Mouse (Mus musculus): ENCODE data around the gene Slc22a6. TPM values are rescaled to one million over a fixed set of nuclear protein-coding genes. Genes with fewer than 3 reads are reported as not detected.

Slc22a6 gene
- polyA plus RNA-seq, 1 experiment from 2014 or later: 3.2 TPM

- ATAC-seq (ENCODE audit: low FRiP score, low TSS enrichment): no peak
- Histone ChIP-seq H3K9ac (ENCODE audit: low read depth, low read length) (no peak overlapping the region), H3K27ac (ENCODE audit: low read depth, low read length) (no peak overlapping the region), H3K4me2 (replicated peaks; ENCODE audit: low read depth, low read length) (no peak overlapping the region), H3K27me3 (ENCODE audit: control insufficient read depth, insufficient read depth, low read length) (no peaks in the 10 kb centered on the region), H3K9me3 (ENCODE audit: control insufficient read depth, low read length) (no peaks in the 10 kb centered on the region), H3K36me3 (ENCODE audit: control insufficient read depth, insufficient read depth, low read length) (no peaks in the 10 kb centered on the region), H3K4me1 (ENCODE audit: control insufficient read depth, insufficient read depth, low read length) (no peaks in the 10 kb centered on the region), H3K4me3 (ENCODE audit: low read length) (no peak overlapping the region)
- 92% methylated on average over 2 of the region's 2 CpGs for WGBS
Measured at GRCm38 (mm10) chr19:8585899-8586298, 31.9 kb upstream of the Slc22a6 start.

DNA sequence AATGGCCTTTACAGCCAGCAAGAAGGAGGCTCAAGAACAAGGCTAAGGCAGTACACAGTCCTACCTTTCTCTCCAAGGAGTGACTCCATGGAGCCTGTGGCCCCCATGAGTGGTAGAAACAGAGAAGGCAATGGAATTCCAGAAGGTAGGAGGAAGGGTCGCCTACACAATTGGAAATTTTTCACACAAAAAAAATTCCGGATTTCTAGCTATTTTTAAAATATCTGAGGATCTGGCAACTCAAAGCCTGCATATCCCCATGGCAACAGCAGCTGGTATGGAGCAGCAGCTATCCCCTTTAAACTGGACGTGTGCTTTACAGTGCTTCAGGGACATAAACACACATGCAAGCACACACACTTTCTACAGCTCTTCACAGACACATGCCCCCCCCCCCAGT, 31.5 kb upstream of the Slc22a6 start:
- Histone ChIP-seq H3K4me2 (replicated peaks; ENCODE audit: low read depth, low read length) (no peak overlapping the region), H3K27me3 (ENCODE audit: control insufficient read depth, insufficient read depth, low read length) (no peaks in the 10 kb centered on the region), H3K4me3 (ENCODE audit: low read length) (no peak overlapping the region), H3K9me3 (ENCODE audit: control insufficient read depth, low read length) (no peaks in the 10 kb centered on the region), H3K36me3 (ENCODE audit: control insufficient read depth, insufficient read depth, low read length) (no peaks in the 10 kb centered on the region), H3K4me1 (ENCODE audit: control insufficient read depth, insufficient read depth, low read length) (no peaks in the 10 kb centered on the region), H3K9ac (ENCODE audit: low read depth, low read length) (no peak overlapping the region), H3K27ac (ENCODE audit: low read depth, low read length) (no peak overlapping the region)
- WGBS: 54% methylated on average over 3 of the region's 3 CpGs
- ATAC-seq (ENCODE audit: low FRiP score, low TSS enrichment): no peak

GRCm38 (mm10) chr19:8587315-8587714, 30.5 kb upstream of the Slc22a6 start:
- H3K27ac ChIP-seq (ENCODE audit: low read depth, low read length): no peak overlapping the region
- H3K4me2 ChIP-seq (replicated peaks; ENCODE audit: low read depth, low read length): no peak overlapping the region
- 56% methylated on average over 1 of the region's 1 CpGs for WGBS
- ATAC-seq (ENCODE audit: low FRiP score, low TSS enrichment): no peak
- H3K36me3 ChIP-seq (ENCODE audit: control insufficient read depth, insufficient read depth, low read length): no peaks in the 10 kb centered on the region
- H3K4me1 ChIP-seq (ENCODE audit: control insufficient read depth, insufficient read depth, low read length): no peaks in the 10 kb centered on the region
- no peak overlapping the region for H3K4me3 ChIP-seq (ENCODE audit: low read length)
- no peaks in the 10 kb centered on the region for H3K9me3 ChIP-seq (ENCODE audit: control insufficient read depth, low read length)
- no peaks in the 10 kb centered on the region for H3K27me3 ChIP-seq (ENCODE audit: control insufficient read depth, insufficient read depth, low read length)
- no peak overlapping the region for H3K9ac ChIP-seq (ENCODE audit: low read depth, low read length)

DNA sequence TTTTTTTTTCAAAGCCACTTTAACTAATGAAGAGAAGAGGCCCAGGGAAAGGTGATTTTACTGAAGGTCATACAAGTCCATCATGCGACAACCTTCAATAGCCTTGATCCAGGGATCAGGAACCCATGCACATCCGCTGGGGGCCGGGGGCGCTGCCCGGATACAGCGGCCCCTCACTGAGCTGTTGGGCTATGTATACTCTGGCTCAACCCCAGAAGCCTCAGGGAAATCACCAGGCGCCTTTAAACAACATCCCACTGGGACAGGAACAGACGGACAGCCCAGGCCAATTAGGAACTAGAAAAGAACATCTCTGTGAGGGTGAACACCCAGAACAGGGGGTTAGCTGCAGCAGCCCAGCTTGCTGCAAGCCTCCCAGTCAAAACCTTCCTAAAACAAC, 26.9 kb upstream of the Slc22a6 start, which contains the start of gene Slc22a8:
Slc22a8 (plus strand) TSS at position 301 of the 400 bp plus-strand sequence.
- ATAC-seq (ENCODE audit: low FRiP score, low TSS enrichment): no peak
- Histone ChIP-seq H3K9ac (ENCODE audit: low read depth, low read length) (no peak within 1 kb of the TSS), H3K9me3 (ENCODE audit: control insufficient read depth, low read length) (no peaks in the 10 kb centered on the region), H3K4me3 (ENCODE audit: low read length) (no peak within 1 kb of the TSS), H3K4me2 (replicated peaks; ENCODE audit: low read depth, low read length) (no peak within 1 kb of the TSS), H3K27me3 (ENCODE audit: control insufficient read depth, insufficient read depth, low read length) (no peaks in the 10 kb centered on the region), H3K36me3 (ENCODE audit: control insufficient read depth, insufficient read depth, low read length) (no peaks in the 10 kb centered on the region), H3K27ac (ENCODE audit: low read depth, low read length) (no peak within 1 kb of the TSS), H3K4me1 (ENCODE audit: control insufficient read depth, insufficient read depth, low read length) (peaks cover 11% of the 10 kb centered on the region)
- WGBS: 65% methylated on average over 8 of the region's 8 CpGs

DNA sequence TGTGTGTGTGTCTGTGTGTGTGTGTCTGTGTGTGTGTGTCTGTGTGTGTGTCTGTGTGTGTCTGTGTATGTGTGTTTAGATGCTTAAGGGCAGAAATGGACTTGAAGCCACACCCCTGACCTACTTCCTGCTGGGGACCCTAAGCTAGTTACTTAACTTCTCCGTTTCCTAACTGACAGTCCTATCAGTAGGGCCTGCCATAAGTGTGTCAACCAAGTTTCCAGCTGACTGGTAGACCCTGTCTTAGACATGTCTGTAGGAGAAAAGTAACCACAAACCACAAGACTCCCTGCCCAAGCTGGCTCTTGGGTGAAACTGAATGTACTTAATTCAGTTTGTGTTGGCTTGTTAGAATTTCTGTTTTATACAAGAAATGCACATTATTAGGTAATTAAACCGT, 25.7 kb upstream of the Slc22a6 start:
- 60% methylated on average over 2 of the region's 2 CpGs for WGBS
- ATAC-seq (ENCODE audit: low FRiP score, low TSS enrichment): no peak
- no peaks in the 10 kb centered on the region for H3K27me3 ChIP-seq (ENCODE audit: control insufficient read depth, insufficient read depth, low read length)
- no peak overlapping the region for H3K27ac ChIP-seq (ENCODE audit: low read depth, low read length)
- H3K9ac ChIP-seq (ENCODE audit: low read depth, low read length): no peak overlapping the region
- no peaks in the 10 kb centered on the region for H3K36me3 ChIP-seq (ENCODE audit: control insufficient read depth, insufficient read depth, low read length)
- no peak overlapping the region for H3K4me3 ChIP-seq (ENCODE audit: low read length)
- H3K4me1 ChIP-seq (ENCODE audit: control insufficient read depth, insufficient read depth, low read length): peaks cover 11% of the 10 kb centered on the region
- H3K9me3 ChIP-seq (ENCODE audit: control insufficient read depth, low read length): no peaks in the 10 kb centered on the region
- H3K4me2 ChIP-seq (replicated peaks; ENCODE audit: low read depth, low read length): no peak overlapping the region

DNA sequence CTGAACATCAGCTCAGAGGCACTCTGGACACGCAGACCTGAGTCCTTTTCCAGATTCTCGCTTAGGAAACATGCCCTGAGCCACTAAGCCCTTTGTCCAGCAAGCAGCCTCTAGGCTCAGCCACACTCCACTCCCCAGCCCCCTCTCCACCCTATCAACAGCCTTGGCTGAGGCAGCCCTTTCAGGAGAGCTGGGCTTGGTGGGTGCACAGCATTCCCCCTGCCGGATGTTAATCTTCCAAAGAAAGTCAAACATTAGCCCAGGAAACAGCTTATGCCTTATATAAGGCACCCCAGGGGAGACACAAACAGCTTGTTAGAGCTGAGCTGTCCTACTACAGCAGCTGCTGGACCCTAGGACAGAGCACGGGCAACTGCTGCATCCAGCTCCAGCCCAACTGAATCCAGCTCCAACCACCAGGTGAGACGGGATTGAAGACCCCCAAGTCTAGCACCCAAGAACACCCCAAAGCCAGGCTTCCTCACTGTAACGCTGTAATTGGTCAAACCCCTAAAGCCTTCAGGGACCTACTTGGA, 24.9 kb upstream of the Slc22a6 start:
- 68% methylated on average over 6 of the region's 6 CpGs for WGBS
- H3K4me1 ChIP-seq (ENCODE audit: control insufficient read depth, insufficient read depth, low read length): peaks cover 11% of the 10 kb centered on the region
- no peak overlapping the region for H3K4me2 ChIP-seq (replicated peaks; ENCODE audit: low read depth, low read length)
- no peaks in the 10 kb centered on the region for H3K27me3 ChIP-seq (ENCODE audit: control insufficient read depth, insufficient read depth, low read length)
- H3K9ac ChIP-seq (ENCODE audit: low read depth, low read length): no peak overlapping the region
- no peaks in the 10 kb centered on the region for H3K36me3 ChIP-seq (ENCODE audit: control insufficient read depth, insufficient read depth, low read length)
- H3K4me3 ChIP-seq (ENCODE audit: low read length): no peak overlapping the region
- no peaks in the 10 kb centered on the region for H3K9me3 ChIP-seq (ENCODE audit: control insufficient read depth, low read length)
- peak; percentile 78 for ATAC-seq (ENCODE audit: low FRiP score, low TSS enrichment)
- peak overlapping the region; percentile 12; the same call in 1 of the 2 replicates for H3K27ac ChIP-seq (ENCODE audit: low read depth, low read length)

GRCm38 (mm10) chr19:8593833-8594232, 24.0 kb upstream of the Slc22a6 start:
- Histone ChIP-seq H3K9ac (ENCODE audit: low read depth, low read length) (no peak overlapping the region), H3K4me1 (ENCODE audit: control insufficient read depth, insufficient read depth, low read length) (peaks cover 11% of the 10 kb centered on the region), H3K27ac (ENCODE audit: low read depth, low read length) (no peak overlapping the region), H3K27me3 (ENCODE audit: control insufficient read depth, insufficient read depth, low read length) (no peaks in the 10 kb centered on the region), H3K4me3 (ENCODE audit: low read length) (no peak overlapping the region), H3K4me2 (replicated peaks; ENCODE audit: low read depth, low read length) (no peak overlapping the region), H3K9me3 (ENCODE audit: control insufficient read depth, low read length) (no peaks in the 10 kb centered on the region), H3K36me3 (ENCODE audit: control insufficient read depth, insufficient read depth, low read length) (no peaks in the 10 kb centered on the region)
- 89% methylated on average over 11 of the region's 11 CpGs for WGBS
- no peak for ATAC-seq (ENCODE audit: low FRiP score, low TSS enrichment)

DNA sequence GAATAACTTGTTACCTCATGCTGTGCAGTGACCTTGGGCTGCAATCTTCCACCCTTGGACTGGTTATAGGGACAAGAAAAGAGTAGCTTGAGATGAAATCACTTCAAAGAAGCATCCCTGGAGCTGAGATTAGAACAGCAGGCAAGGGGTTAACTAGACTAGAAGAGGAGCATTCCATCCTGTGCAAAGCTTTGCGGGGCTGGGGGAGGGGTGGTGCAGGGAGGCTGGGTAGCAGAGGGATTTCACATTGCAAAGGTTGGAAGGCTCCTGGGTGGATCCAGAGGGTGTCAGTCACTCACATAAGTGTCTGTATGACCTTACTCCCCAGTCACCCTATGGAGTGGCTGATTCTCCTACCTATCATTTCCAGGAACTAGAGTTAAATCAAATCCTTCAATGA, 23.3 kb upstream of the Slc22a6 start:
- H3K4me3 ChIP-seq (ENCODE audit: low read length): no peak overlapping the region
- peaks cover 11% of the 10 kb centered on the region for H3K4me1 ChIP-seq (ENCODE audit: control insufficient read depth, insufficient read depth, low read length)
- no peak overlapping the region for H3K27ac ChIP-seq (ENCODE audit: low read depth, low read length)
- no peaks in the 10 kb centered on the region for H3K9me3 ChIP-seq (ENCODE audit: control insufficient read depth, low read length)
- H3K9ac ChIP-seq (ENCODE audit: low read depth, low read length): no peak overlapping the region
- ATAC-seq (ENCODE audit: low FRiP score, low TSS enrichment): no peak
- WGBS: 5% methylated on average over 1 of the region's 1 CpGs
- H3K4me2 ChIP-seq (replicated peaks; ENCODE audit: low read depth, low read length): peak overlapping the region; percentile 15; the same call in 1 of the 2 replicates
- H3K36me3 ChIP-seq (ENCODE audit: control insufficient read depth, insufficient read depth, low read length): no peaks in the 10 kb centered on the region
- no peaks in the 10 kb centered on the region for H3K27me3 ChIP-seq (ENCODE audit: control insufficient read depth, insufficient read depth, low read length)

GRCm38 (mm10) chr19:8597269-8597668, 20.6 kb upstream of the Slc22a6 start:
- H3K4me2 ChIP-seq (replicated peaks; ENCODE audit: low read depth, low read length): no peak overlapping the region
- no peak for ATAC-seq (ENCODE audit: low FRiP score, low TSS enrichment)
- no peaks in the 10 kb centered on the region for H3K27me3 ChIP-seq (ENCODE audit: control insufficient read depth, insufficient read depth, low read length)
- H3K9me3 ChIP-seq (ENCODE audit: control insufficient read depth, low read length): no peaks in the 10 kb centered on the region
- H3K4me1 ChIP-seq (ENCODE audit: control insufficient read depth, insufficient read depth, low read length): peaks cover 13% of the 10 kb centered on the region
- no peak overlapping the region for H3K9ac ChIP-seq (ENCODE audit: low read depth, low read length)
- WGBS: 60% methylated on average over 4 of the region's 4 CpGs
- peak overlapping the region; percentile 42; the same call in 1 of the 2 replicates for H3K27ac ChIP-seq (ENCODE audit: low read depth, low read length)
- H3K36me3 ChIP-seq (ENCODE audit: control insufficient read depth, insufficient read depth, low read length): no peaks in the 10 kb centered on the region
- no peak overlapping the region for H3K4me3 ChIP-seq (ENCODE audit: low read length)
